Mouse (Mus musculus): ENCODE measurements around the gene Sfswap. TPM values are rescaled to one million over a fixed set of nuclear protein-coding genes. Genes with fewer than 3 reads are reported as not detected.

Gene Sfswap
- total and polyA plus RNA-seq, 2 experiments from 2014 or later, result 46.7 to 125 TPM

DNA sequence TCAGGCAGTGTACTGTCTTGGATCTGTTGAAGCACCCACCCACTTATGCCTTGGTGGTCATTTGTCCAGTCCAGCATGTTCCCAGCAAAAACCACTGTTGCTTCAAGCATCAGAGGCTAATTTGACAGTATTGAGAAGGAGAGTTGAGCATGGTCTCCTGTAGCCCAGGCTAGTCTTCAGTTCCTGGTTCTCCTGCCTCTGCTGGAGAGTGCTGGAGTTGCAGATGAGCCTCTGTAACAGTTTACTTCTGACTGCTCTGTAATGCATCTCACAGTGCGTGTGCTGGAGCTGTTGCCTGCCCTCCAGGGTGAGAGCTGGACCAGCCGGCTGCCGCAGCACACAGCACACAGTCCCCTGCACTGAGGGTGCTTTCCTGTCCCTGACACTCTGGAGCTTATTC is 41.2 kb downstream of the Sfswap start:
- H3K4me2 ChIP-seq (ENCODE audit: low read depth), result no peak overlapping the region
- H3K9ac ChIP-seq, result no peak overlapping the region
- 93% methylated on average over 3 of the region's 3 CpGs for WGBS
- H3K4me3 ChIP-seq (ENCODE audit: low read depth, low read length), result no peak overlapping the region
- peak; percentile 60 for TF ChIP-seq CTCF (IDR thresholded peaks at IDR 0.05; ENCODE audit: low read depth)
- H3K9me3 ChIP-seq (ENCODE audit: low read length), result no peaks in the 10 kb centered on the region
- peak; percentile 36; the same call in 1 of the 2 replicates for ATAC-seq
- peaks cover 58% of the 10 kb centered on the region for H3K36me3 ChIP-seq (ENCODE audit: insufficient read depth)
- no peak overlapping the region for H3K27ac ChIP-seq (ENCODE audit: low read depth, low read length)
- DNase-seq, result peak; percentile 17
- H3K27me3 ChIP-seq (ENCODE audit: insufficient read depth, low read length), result no peaks in the 10 kb centered on the region
- no peaks in the 10 kb centered on the region for H3K4me1 ChIP-seq (ENCODE audit: insufficient read depth)

DNA sequence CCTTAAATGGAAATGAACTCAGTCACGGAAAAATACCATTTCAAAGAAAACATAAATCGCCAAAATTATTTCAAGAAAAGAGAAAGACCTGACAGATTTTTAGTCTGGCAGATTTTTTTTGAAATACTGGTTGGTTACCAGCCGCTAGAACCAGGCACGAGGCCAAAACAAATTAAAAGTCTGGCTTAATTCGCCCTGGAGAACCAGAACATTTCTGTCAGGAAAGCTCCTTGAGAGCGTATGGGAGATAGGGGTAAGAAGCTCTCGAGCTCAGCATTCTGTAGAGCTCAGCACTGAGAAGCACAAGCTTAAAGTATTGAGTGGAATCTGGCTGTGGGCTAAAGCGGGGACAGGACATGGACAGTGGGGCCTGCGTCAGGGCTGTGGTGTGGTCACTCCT is 44.8 kb downstream of the Sfswap start:
- no peak overlapping the region for H3K4me2 ChIP-seq (ENCODE audit: low read depth)
- 54% methylated on average over 9 of the region's 9 CpGs for WGBS
- peaks cover 65% of the 10 kb centered on the region for H3K36me3 ChIP-seq (ENCODE audit: insufficient read depth)
- no peaks in the 10 kb centered on the region for H3K27me3 ChIP-seq (ENCODE audit: insufficient read depth, low read length)
- no peak overlapping the region for H3K4me3 ChIP-seq (ENCODE audit: low read depth, low read length)
- peak; percentile 75 for ATAC-seq
- DNase-seq, result peak; percentile 90
- no peaks in the 10 kb centered on the region for H3K4me1 ChIP-seq (ENCODE audit: insufficient read depth)
- no peaks in the 10 kb centered on the region for H3K9me3 ChIP-seq (ENCODE audit: low read length)
- peak overlapping the region; percentile 37 for H3K27ac ChIP-seq (ENCODE audit: low read depth, low read length)
- no peak for TF ChIP-seq CTCF (IDR thresholded peaks at IDR 0.05; ENCODE audit: low read depth)
- H3K9ac ChIP-seq, result no peak overlapping the region

DNA sequence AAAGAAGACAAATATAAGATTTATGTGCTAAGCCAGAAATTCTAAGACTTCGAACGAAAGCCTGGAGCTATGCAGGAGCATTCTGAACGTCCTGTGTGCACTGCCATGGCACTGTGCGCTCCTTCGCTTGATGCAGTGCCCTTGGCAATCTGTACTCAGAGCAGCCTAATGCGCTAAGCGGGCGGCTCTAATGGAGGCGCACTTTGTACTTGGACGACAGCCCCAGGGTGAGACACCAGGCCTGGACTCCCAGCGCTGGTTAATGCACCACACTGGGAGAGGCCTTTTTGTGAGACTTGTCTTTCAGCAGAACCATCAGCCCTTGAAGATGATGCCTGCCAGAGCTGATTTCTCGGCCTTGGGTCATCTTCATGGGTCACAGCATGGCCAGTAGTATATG is 48.7 kb downstream of the Sfswap start:
- no peak overlapping the region for H3K4me3 ChIP-seq (ENCODE audit: low read depth, low read length)
- no peaks in the 10 kb centered on the region for H3K4me1 ChIP-seq (ENCODE audit: insufficient read depth)
- H3K36me3 ChIP-seq (ENCODE audit: insufficient read depth), result peaks cover 72% of the 10 kb centered on the region
- no peak overlapping the region for H3K9ac ChIP-seq
- 87% methylated on average over 12 of the region's 12 CpGs for WGBS
- no peak for DNase-seq
- TF ChIP-seq CTCF (IDR thresholded peaks at IDR 0.05; ENCODE audit: low read depth), result no peak
- no peaks in the 10 kb centered on the region for H3K9me3 ChIP-seq (ENCODE audit: low read length)
- ATAC-seq, result no peak
- no peak overlapping the region for H3K27ac ChIP-seq (ENCODE audit: low read depth, low read length)
- no peaks in the 10 kb centered on the region for H3K27me3 ChIP-seq (ENCODE audit: insufficient read depth, low read length)
- H3K4me2 ChIP-seq (ENCODE audit: low read depth), result no peak overlapping the region

DNA sequence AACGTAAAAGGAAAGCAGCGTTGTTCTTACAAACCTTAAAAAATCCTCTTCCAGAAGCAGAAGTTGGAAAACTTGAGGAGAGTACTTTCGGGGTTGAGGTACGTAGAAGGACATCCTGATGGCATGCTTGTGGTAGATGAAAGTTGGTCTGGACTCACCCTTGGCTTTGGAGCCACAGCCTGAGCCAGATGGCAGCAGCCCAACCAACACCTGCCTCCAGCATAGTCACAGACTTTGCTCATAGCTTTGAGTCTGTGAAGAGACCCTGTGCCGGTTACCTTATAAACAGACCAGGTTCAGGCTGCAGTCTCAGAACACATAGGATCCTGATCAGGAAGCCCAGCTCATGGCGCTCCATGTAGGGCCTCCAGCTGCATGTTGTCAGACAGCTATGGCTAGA is 49.8 kb downstream of the Sfswap start:
- H3K4me1 ChIP-seq (ENCODE audit: insufficient read depth), result no peaks in the 10 kb centered on the region
- H3K36me3 ChIP-seq (ENCODE audit: insufficient read depth), result peaks cover 80% of the 10 kb centered on the region
- no peak overlapping the region for H3K27ac ChIP-seq (ENCODE audit: low read depth, low read length)
- WGBS, result 96% methylated on average over 6 of the region's 6 CpGs
- no peak overlapping the region for H3K4me2 ChIP-seq (ENCODE audit: low read depth)
- no peak for TF ChIP-seq CTCF (IDR thresholded peaks at IDR 0.05; ENCODE audit: low read depth)
- H3K9me3 ChIP-seq (ENCODE audit: low read length), result no peaks in the 10 kb centered on the region
- no peak for ATAC-seq
- no peaks in the 10 kb centered on the region for H3K27me3 ChIP-seq (ENCODE audit: insufficient read depth, low read length)
- H3K4me3 ChIP-seq (ENCODE audit: low read depth, low read length), result no peak overlapping the region
- no peak for DNase-seq
- H3K9ac ChIP-seq, result no peak overlapping the region

DNA sequence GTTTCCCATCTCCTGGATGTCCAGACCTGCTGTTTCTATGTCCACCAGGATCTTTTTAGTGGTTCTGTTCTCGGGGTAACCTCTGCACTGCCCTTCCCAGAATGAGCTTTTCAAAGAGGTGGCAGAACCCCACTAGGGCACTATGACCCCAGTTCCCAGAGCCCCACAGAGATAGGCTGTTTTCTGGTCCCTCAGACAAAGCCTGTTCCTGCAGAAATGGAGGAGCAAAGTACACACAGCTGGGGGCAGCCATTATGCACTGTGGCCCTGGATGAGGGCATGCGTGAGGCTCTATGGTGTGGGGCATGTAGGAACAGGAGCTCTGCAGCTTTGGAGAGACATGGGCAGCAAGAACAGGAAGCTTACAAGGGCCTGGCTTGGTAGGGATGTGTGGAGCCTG is 51.0 kb downstream of the Sfswap start:
- TF ChIP-seq CTCF (IDR thresholded peaks at IDR 0.05; ENCODE audit: low read depth), result no peak
- no peak for ATAC-seq

DNA sequence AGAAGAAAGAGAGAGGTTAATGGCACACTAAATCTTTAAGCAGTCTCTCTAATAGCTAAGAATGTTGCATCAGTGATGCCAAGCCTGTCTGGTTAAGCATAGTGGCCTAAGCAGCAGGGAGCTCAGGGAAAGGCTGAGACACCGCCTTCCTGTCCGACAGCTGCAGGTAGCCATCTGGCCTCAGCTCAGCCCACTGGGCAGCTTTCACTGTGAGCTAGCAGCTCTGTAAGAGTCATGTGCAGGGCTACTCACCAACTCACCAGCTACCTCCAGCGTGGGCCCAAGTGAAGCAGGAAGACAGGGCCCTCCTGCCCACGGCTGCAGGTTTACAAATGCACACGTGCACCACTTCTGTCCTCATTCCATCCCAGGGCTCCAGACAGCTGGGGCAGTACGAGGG is 52.6 kb downstream of the Sfswap start:
- Histone ChIP-seq H3K27me3 (ENCODE audit: insufficient read depth, low read length) (no peaks in the 10 kb centered on the region), H3K4me2 (ENCODE audit: low read depth) (no peak overlapping the region), H3K9me3 (ENCODE audit: low read length) (no peaks in the 10 kb centered on the region), H3K27ac (ENCODE audit: low read depth, low read length) (no peak overlapping the region), H3K36me3 (ENCODE audit: insufficient read depth) (peaks cover 90% of the 10 kb centered on the region), H3K4me1 (ENCODE audit: insufficient read depth) (no peaks in the 10 kb centered on the region), H3K4me3 (ENCODE audit: low read depth, low read length) (no peak overlapping the region), H3K9ac (no peak overlapping the region)
- 94% methylated on average over 6 of the region's 6 CpGs for WGBS
- no peak for DNase-seq
- no peak for TF ChIP-seq CTCF (IDR thresholded peaks at IDR 0.05; ENCODE audit: low read depth)
- no peak for ATAC-seq

More for the DNA sequence above, 51.0 kb downstream of the Sfswap start:
- no peak overlapping the region for H3K4me2 ChIP-seq (ENCODE audit: low read depth)
- no peak overlapping the region for H3K4me3 ChIP-seq (ENCODE audit: low read depth, low read length)
- H3K27ac ChIP-seq (ENCODE audit: low read depth, low read length), result no peak overlapping the region
- no peak for DNase-seq
- H3K9me3 ChIP-seq (ENCODE audit: low read length), result no peaks in the 10 kb centered on the region
- no peaks in the 10 kb centered on the region for H3K27me3 ChIP-seq (ENCODE audit: insufficient read depth, low read length)
- 97% methylated on average over 2 of the region's 2 CpGs for WGBS
- H3K4me1 ChIP-seq (ENCODE audit: insufficient read depth), result no peaks in the 10 kb centered on the region
- no peak overlapping the region for H3K9ac ChIP-seq
- H3K36me3 ChIP-seq (ENCODE audit: insufficient read depth), result peaks cover 84% of the 10 kb centered on the region

DNA sequence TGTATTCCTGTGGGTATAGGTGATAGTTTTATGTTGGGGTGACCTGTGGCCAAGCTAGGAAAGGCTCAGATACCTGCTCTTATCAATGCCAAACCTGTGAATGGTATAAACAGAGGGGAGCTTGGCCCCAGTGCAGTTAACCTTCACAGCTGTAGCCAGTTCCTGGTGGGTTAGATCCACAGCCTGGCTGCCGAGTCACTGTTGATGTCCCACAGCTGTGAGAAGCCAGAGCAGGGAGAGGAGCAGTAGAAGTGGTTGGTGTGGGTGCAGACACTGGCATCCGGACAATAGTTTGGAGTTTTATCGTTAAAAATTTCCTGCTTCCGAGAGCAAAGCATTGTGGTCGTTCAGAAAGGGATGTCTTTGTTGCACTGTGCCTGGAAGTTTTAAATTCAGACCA is 57.6 kb downstream of the Sfswap start:
- Histone ChIP-seq H3K4me1 (ENCODE audit: insufficient read depth) (no peaks in the 10 kb centered on the region), H3K9me3 (ENCODE audit: low read length) (no peaks in the 10 kb centered on the region), H3K9ac (no peak overlapping the region), H3K36me3 (ENCODE audit: insufficient read depth) (peaks cover 73% of the 10 kb centered on the region), H3K4me2 (ENCODE audit: low read depth) (no peak overlapping the region), H3K4me3 (ENCODE audit: low read depth, low read length) (no peak overlapping the region), H3K27me3 (ENCODE audit: insufficient read depth, low read length) (no peaks in the 10 kb centered on the region), H3K27ac (ENCODE audit: low read depth, low read length) (peak overlapping the region; percentile 64; the same call in 1 of the 2 replicates)
- DNase-seq (no peak), ATAC-seq (no peak)
- no peak for TF ChIP-seq CTCF (IDR thresholded peaks at IDR 0.05; ENCODE audit: low read depth)
- WGBS, result 57% methylated on average over 5 of the region's 5 CpGs

DNA sequence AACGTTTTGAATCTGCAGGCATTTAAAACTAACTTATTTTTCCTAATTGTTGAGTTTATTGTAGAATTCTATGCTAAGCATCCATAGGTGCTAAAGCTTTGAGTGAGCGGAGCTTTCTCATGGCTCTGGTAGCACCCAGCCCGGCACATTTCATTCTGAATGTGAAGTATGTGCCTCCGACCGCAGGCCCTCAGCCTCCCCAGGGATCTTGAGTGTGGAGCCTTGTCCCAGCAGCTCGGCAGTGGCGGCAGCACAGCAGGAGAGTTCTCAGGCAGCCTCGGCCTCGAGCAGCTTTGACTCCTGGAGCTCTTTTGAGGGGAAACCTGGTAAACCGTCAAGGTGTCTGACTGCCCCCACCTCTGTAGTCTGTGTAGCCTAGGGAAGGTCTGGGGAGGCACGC is 58.3 kb downstream of the Sfswap start:
- Histone ChIP-seq H3K27ac (ENCODE audit: low read depth, low read length) (peak overlapping the region; percentile 64), H3K27me3 (ENCODE audit: insufficient read depth, low read length) (no peaks in the 10 kb centered on the region), H3K4me1 (ENCODE audit: insufficient read depth) (no peaks in the 10 kb centered on the region), H3K4me2 (ENCODE audit: low read depth) (no peak overlapping the region), H3K9ac (no peak overlapping the region), H3K36me3 (ENCODE audit: insufficient read depth) (peaks cover 73% of the 10 kb centered on the region), H3K4me3 (ENCODE audit: low read depth, low read length) (no peak overlapping the region), H3K9me3 (ENCODE audit: low read length) (no peaks in the 10 kb centered on the region)
- ATAC-seq (no peak), DNase-seq (no peak)
- 58% methylated on average over 11 of the region's 11 CpGs for WGBS
- no peak for TF ChIP-seq CTCF (IDR thresholded peaks at IDR 0.05; ENCODE audit: low read depth)

Measured in forebrain, postnatal 0 days (tissue).